Comparison of ENCODE assay signal across 8 mouse cellular contexts in the genomic region with DNA sequence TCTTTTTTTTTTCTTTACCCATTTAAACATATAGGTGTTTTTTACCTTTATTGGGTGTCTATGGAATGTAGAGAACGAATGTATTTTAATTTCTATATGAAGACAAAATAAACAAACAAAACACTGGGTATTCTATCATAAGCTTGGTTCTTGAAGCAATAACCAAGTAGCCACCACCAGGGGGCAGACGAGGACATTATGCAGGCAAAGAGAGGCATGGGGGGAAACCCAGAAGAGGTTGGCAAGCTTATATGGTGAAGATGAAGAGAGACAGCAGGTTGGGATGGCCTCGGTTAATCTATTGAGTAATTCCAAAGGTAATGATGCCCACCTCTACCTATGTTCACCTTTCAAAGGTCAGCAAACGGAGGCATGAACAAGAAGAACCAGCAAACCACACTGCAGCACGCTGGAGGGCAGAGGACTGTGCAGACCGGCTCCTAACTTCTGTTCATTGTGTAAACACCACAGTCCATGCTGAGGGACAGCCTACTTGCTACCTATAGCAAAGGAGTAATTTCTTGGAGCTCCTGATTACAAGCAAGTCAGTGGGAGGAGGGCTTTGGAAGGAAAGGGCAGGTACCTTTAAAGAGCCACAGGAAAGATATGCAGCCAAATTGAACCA. TPM values are rescaled to one million over a fixed set of nuclear protein-coding genes. Genes with fewer than 3 reads are reported as not detected.
DNase-seq lines count a peak whose midpoint lies in the region; ATAC-seq and TF ChIP-seq lines count a peak whose summit lies in the region.

No protein-coding gene starts in this region.

- H3K4me3 ChIP-seq in liver, embryonic 12.5 days = no peak overlapping the region

- H3K4me1 ChIP-seq in liver, embryonic 12.5 days = no peaks in the 10 kb centered on the region

- CTCF ChIA-PET in Patski (lab: Charles Lee) = interaction anchor here (0.6 to 5.0 kb wide), 15 partner anchors 10 to 165 kb away, joined by 3 to 46 read pairs (median 5); no protein-coding TSS in a partner anchor

- ATAC-seq in Patski = no peak
- ATAC-seq in liver, embryonic 12.5 days = 0 out of 2 replicates have a peak, but pooled peaks have one; percentile 13
- peak; percentile 56; the same call in 1 of the 2 replicates for ATAC-seq in neutrophil, adult 5-6 weeks (ENCODE audit: extremely low read depth, insufficient number of reproducible peaks, low FRiP score, poor library complexity, severe bottlenecking)

- peak; percentile 80 for TF ChIP-seq CTCF in Patski (IDR thresholded peaks at IDR 0.05)

- in situ Hi-C loops in Patski (cut with MboI; ENCODE audit: low pct_unique_long_range_greater_than_20kb) = no loop called here

- H3K27me3 ChIP-seq in Patski = no peaks in the 10 kb centered on the region
- no peaks in the 10 kb centered on the region for H3K27me3 ChIP-seq in liver, embryonic 12.5 days (replicated peaks)

- H3K27ac ChIP-seq in liver, embryonic 12.5 days = no peak overlapping the region

- no peak overlapping the region for H3K4me2 ChIP-seq in liver, embryonic 12.5 days

- 24% methylated on average over 6 of the region's 6 CpGs for WGBS in liver, embryonic 12.5 days (ENCODE audit: insufficient replicate concordance)

- no peak overlapping the region for H3K9ac ChIP-seq in liver, embryonic 12.5 days

- no peaks in the 10 kb centered on the region for H3K36me3 ChIP-seq in liver, embryonic 12.5 days

- POLR2A ChIA-PET in Patski (lab: Charles Lee) = no interaction called here

- DNase-seq in 416B (ENCODE audit: low read depth) (peak; percentile 81), Patski (ENCODE audit: low read depth, low spot score) (peak; percentile 9)
- DNase-seq in cerebellum, adult 9-10 months = peak; percentile 64
- peak; percentile 13 to 50 for DNase-seq in frontal cortex, postnatal 10 days (ENCODE audit: low spot score in 2 of 2)
- DNase-seq in kidney, postnatal 14 days = peak; percentile 77
- peak; percentile 85 for DNase-seq in testis, postnatal 10 days (ENCODE audit: low spot score)

- no peaks in the 10 kb centered on the region for H3K9me3 ChIP-seq in liver, embryonic 12.5 days (replicated peaks)

RNA-seq across cellular contexts. Expression of gene Pkd1l1, which starts 10.3 kb away (rescaled TPM):
- polyA plus RNA-seq in Patski (2021) = 0.09 TPM
- 0.06 and 0.22 TPM in 2 replicates for polyA plus RNA-seq in liver, embryonic 12.5 days (2016; fragmentation: Nextera tagmentation; extraction: Ambion mirVana)
- total RNA-seq in neutrophil, adult 5-6 weeks (2017) = not detected in 2 replicates

RNA-seq across cellular contexts. Expression of gene Hus1, which starts 27.6 kb away (rescaled TPM):
- polyA plus RNA-seq in Patski (2021) = 10.1 TPM
- 12.8 and 14.4 TPM in 2 replicates for polyA plus RNA-seq in liver, embryonic 12.5 days (2016; fragmentation: Nextera tagmentation; extraction: Ambion mirVana)
- total RNA-seq in neutrophil, adult 5-6 weeks (2017) = 9.7 and 11.3 TPM in 2 replicates

Comparison
In these comparisons a context has a peak if more than half of its experiments do, and no peak if none do; other contexts are left out.
1. DNase-seq: peak in every context shown above with its lines; median percentile 85 in testis, postnatal 10 days; 81 in 416B; 77 in kidney, postnatal 14 days; 64 in cerebellum, adult 9-10 months; 32 in frontal cortex, postnatal 10 days; 9 in Patski.